Mouse (Mus musculus) gastrocnemius, adult 8-10 months (tissue): ENCODE data around the gene Ttll13. TPM values are rescaled to one million over a fixed set of nuclear protein-coding genes. Genes with fewer than 3 reads are reported as not detected.

Experiments used
- DNase-seq, 2 experiments: peaks; one replicate each; pipeline ENCODE4 v3.0.0; 2022; ENCODE audit warnings: low spot score in 2 of 2
- total RNA-seq, 4 experiments: library from RNA; stranded (reverse); gene quantifications; 2 replicates each; pipeline ENCODE4 v1.2.4; 2022

The Ttll13 gene
- total RNA-seq, 4 experiments from 2014 or later = 0.20 to 0.48 TPM; not detected in 2

GRCm38 (mm10) chr7:80213604-80214003, 32.6 kb upstream of the Ttll13 start:
- no peak for DNase-seq

- DNase-seq = no peak
Measured at GRCm38 (mm10) chr7:80214459-80214858, 31.7 kb upstream of the Ttll13 start.

GRCm38 (mm10) chr7:80215398-80215797, 30.8 kb upstream of the Ttll13 start:
- DNase-seq = peak; percentile 59 to 69

- DNase-seq = peak; percentile 69 to 70
Measured at GRCm38 (mm10) chr7:80216566-80216965, 29.6 kb upstream of the Ttll13 start.

GRCm38 (mm10) chr7:80218666-80219065, 27.5 kb upstream of the Ttll13 start:
- DNase-seq = no peak

- no peak for DNase-seq
Measured at GRCm38 (mm10) chr7:80220237-80220797, 25.9 kb upstream of the Ttll13 start.

- DNase-seq = no peak
Measured at GRCm38 (mm10) chr7:80221179-80221750, 24.9 kb upstream of the Ttll13 start.

- DNase-seq = no peak
Measured at GRCm38 (mm10) chr7:80227065-80227464, 19.1 kb upstream of the Ttll13 start.

- DNase-seq = no peak
Measured at GRCm38 (mm10) chr7:80230196-80230595, 16.0 kb upstream of the Ttll13 start.

- no peak for DNase-seq
Measured at GRCm38 (mm10) chr7:80231971-80232488, 14.1 kb upstream of the Ttll13 start.

GRCm38 (mm10) chr7:80232489-80233029, 13.6 kb upstream of the Ttll13 start, which contains the start of the genes Cib1 and Gdpgp1:
Gene Cib1 (minus strand): TSS chr7:80232813.
Gene Gdpgp1 (plus strand): TSS chr7:80232865.
- DNase-seq = peak; percentile 96 to 98

GRCm38 (mm10) chr7:80233799-80234198, 12.4 kb upstream of the Ttll13 start:
- no peak for DNase-seq

GRCm38 (mm10) chr7:80238542-80238941, 7.6 kb upstream of the Ttll13 start:
- DNase-seq = no peak

- no peak for DNase-seq
Measured at GRCm38 (mm10) chr7:80241661-80242060, 4.5 kb upstream of the Ttll13 start.

GRCm38 (mm10) chr7:80244851-80245250, 1.3 kb upstream of the Ttll13 start:
- no peak for DNase-seq

- DNase-seq = no peak
Measured at GRCm38 (mm10) chr7:80246859-80247258, 683 bp downstream of the Ttll13 start.

- DNase-seq = no peak
Measured at GRCm38 (mm10) chr7:80252437-80252836, 6.3 kb downstream of the Ttll13 start.

- no peak for DNase-seq
Measured at GRCm38 (mm10) chr7:80252886-80253285, 6.7 kb downstream of the Ttll13 start.

- DNase-seq = no peak
Measured at GRCm38 (mm10) chr7:80255981-80256380, 9.8 kb downstream of the Ttll13 start.

GRCm38 (mm10) chr7:80257706-80258105, 11.5 kb downstream of the Ttll13 start:
- no peak for DNase-seq

GRCm38 (mm10) chr7:80260625-80261371, 14.6 kb downstream of the Ttll13 start, which contains the start of gene Ngrn:
Gene Ngrn (plus strand): TSS chr7:80261215.
- peak; percentile 73 to 79 for DNase-seq
